Mouse (Mus musculus): Measurements from ENCODE around the gene 4930507D05Rik. TPM values are rescaled to one million over a fixed set of nuclear protein-coding genes. Genes with fewer than 3 reads are reported as not detected.

Gene 4930507D05Rik
- polyA plus RNA-seq, 1 experiment, result not detected

- TF ChIP-seq POLR2A (IDR thresholded peaks at IDR 0.05; ENCODE audit: low read depth, low read length) (no peak), CTCF (IDR thresholded peaks at IDR 0.05; ENCODE audit: extremely low read depth, insufficient read depth, insufficient read length, insufficient replicate concordance) (no peak)
- H3K4me3 ChIP-seq (ENCODE audit: extremely low read depth, insufficient read depth, insufficient read length), result no peak overlapping the region
- no peak overlapping the region for H3K27ac ChIP-seq (ENCODE audit: insufficient read depth, low read length)
- H3K27me3 ChIP-seq (ENCODE audit: control insufficient read depth, insufficient read depth, low read length), result no peaks in the 10 kb centered on the region
- H3K4me1 ChIP-seq (ENCODE audit: control insufficient read depth, insufficient read depth, insufficient read length), result no peaks in the 10 kb centered on the region
- 51% methylated on average over 4 of the region's 4 CpGs for WGBS
- no peak for DNase-seq (ENCODE audit: low read depth in 1 of 2, low spot score in 2 of 2)
- H3K36me3 ChIP-seq (ENCODE audit: control insufficient read depth, insufficient read depth, low read length), result no peaks in the 10 kb centered on the region
Measured at GRCm38 (mm10) chr10:62413606-62413982, 35.7 kb upstream of the 4930507D05Rik start.

- no peaks in the 10 kb centered on the region for H3K27me3 ChIP-seq (ENCODE audit: control insufficient read depth, insufficient read depth, low read length)
- WGBS, result 87% methylated on average over 7 of the region's 7 CpGs
- H3K4me3 ChIP-seq (ENCODE audit: extremely low read depth, insufficient read depth, insufficient read length), result no peak overlapping the region
- H3K4me1 ChIP-seq (ENCODE audit: control insufficient read depth, insufficient read depth, insufficient read length), result no peaks in the 10 kb centered on the region
- TF ChIP-seq POLR2A (IDR thresholded peaks at IDR 0.05; ENCODE audit: low read depth, low read length) (no peak), CTCF (IDR thresholded peaks at IDR 0.05; ENCODE audit: extremely low read depth, insufficient read depth, insufficient read length, insufficient replicate concordance) (no peak)
- no peak for DNase-seq (ENCODE audit: low read depth in 1 of 2, low spot score in 2 of 2)
- H3K27ac ChIP-seq (ENCODE audit: insufficient read depth, low read length), result no peak overlapping the region
- no peaks in the 10 kb centered on the region for H3K36me3 ChIP-seq (ENCODE audit: control insufficient read depth, insufficient read depth, low read length)
Measured at GRCm38 (mm10) chr10:62418831-62419356, 30.4 kb upstream of the 4930507D05Rik start.

GRCm38 (mm10) chr10:62419422-62419821 lies 29.9 kb upstream of the 4930507D05Rik start:
- 89% methylated on average over 5 of the region's 5 CpGs for WGBS
- H3K27ac ChIP-seq (ENCODE audit: insufficient read depth, low read length), result no peak overlapping the region

GRCm38 (mm10) chr10:62420399-62420798 lies 28.9 kb upstream of the 4930507D05Rik start:
- TF ChIP-seq CTCF (IDR thresholded peaks at IDR 0.05; ENCODE audit: extremely low read depth, insufficient read depth, insufficient read length, insufficient replicate concordance), result no peak
- no peak for TF ChIP-seq POLR2A (IDR thresholded peaks at IDR 0.05; ENCODE audit: low read depth, low read length)
- Histone ChIP-seq H3K36me3 (ENCODE audit: control insufficient read depth, insufficient read depth, low read length) (no peaks in the 10 kb centered on the region), H3K4me1 (ENCODE audit: control insufficient read depth, insufficient read depth, insufficient read length) (no peaks in the 10 kb centered on the region), H3K27me3 (ENCODE audit: control insufficient read depth, insufficient read depth, low read length) (no peaks in the 10 kb centered on the region), H3K27ac (ENCODE audit: insufficient read depth, low read length) (no peak overlapping the region), H3K4me3 (ENCODE audit: extremely low read depth, insufficient read depth, insufficient read length) (no peak overlapping the region)
- DNase-seq (ENCODE audit: low read depth in 1 of 2, low spot score in 2 of 2), result no peak
- WGBS, result 63% methylated on average over 6 of the region's 6 CpGs

More at GRCm38 (mm10) chr10:62419422-62419821, 29.9 kb upstream of the 4930507D05Rik start:
- H3K4me1 ChIP-seq (ENCODE audit: control insufficient read depth, insufficient read depth, insufficient read length), result no peaks in the 10 kb centered on the region
- H3K36me3 ChIP-seq (ENCODE audit: control insufficient read depth, insufficient read depth, low read length), result no peaks in the 10 kb centered on the region
- no peaks in the 10 kb centered on the region for H3K27me3 ChIP-seq (ENCODE audit: control insufficient read depth, insufficient read depth, low read length)
- no peak for DNase-seq (ENCODE audit: low read depth in 1 of 2, low spot score in 2 of 2)
- TF ChIP-seq CTCF (IDR thresholded peaks at IDR 0.05; ENCODE audit: extremely low read depth, insufficient read depth, insufficient read length, insufficient replicate concordance) (no peak), POLR2A (IDR thresholded peaks at IDR 0.05; ENCODE audit: low read depth, low read length) (no peak)
- H3K4me3 ChIP-seq (ENCODE audit: extremely low read depth, insufficient read depth, insufficient read length), result no peak overlapping the region

- no peaks in the 10 kb centered on the region for H3K27me3 ChIP-seq (ENCODE audit: control insufficient read depth, insufficient read depth, low read length)
- 87% methylated on average over 3 of the region's 3 CpGs for WGBS
- H3K36me3 ChIP-seq (ENCODE audit: control insufficient read depth, insufficient read depth, low read length), result no peaks in the 10 kb centered on the region
- H3K4me1 ChIP-seq (ENCODE audit: control insufficient read depth, insufficient read depth, insufficient read length), result no peaks in the 10 kb centered on the region
- no peak overlapping the region for H3K4me3 ChIP-seq (ENCODE audit: extremely low read depth, insufficient read depth, insufficient read length)
- no peak overlapping the region for H3K27ac ChIP-seq (ENCODE audit: insufficient read depth, low read length)
- no peak for TF ChIP-seq POLR2A (IDR thresholded peaks at IDR 0.05; ENCODE audit: low read depth, low read length)
- no peak for TF ChIP-seq CTCF (IDR thresholded peaks at IDR 0.05; ENCODE audit: extremely low read depth, insufficient read depth, insufficient read length, insufficient replicate concordance)
- no peak for DNase-seq (ENCODE audit: low read depth in 1 of 2, low spot score in 2 of 2)
Measured at GRCm38 (mm10) chr10:62421127-62421526, 28.2 kb upstream of the 4930507D05Rik start.

- DNase-seq (ENCODE audit: low read depth in 1 of 2, low spot score in 2 of 2), result no peak
- Histone ChIP-seq H3K27me3 (ENCODE audit: control insufficient read depth, insufficient read depth, low read length) (no peaks in the 10 kb centered on the region), H3K4me3 (ENCODE audit: extremely low read depth, insufficient read depth, insufficient read length) (no peak within 1 kb of the TSS), H3K36me3 (ENCODE audit: control insufficient read depth, insufficient read depth, low read length) (no peaks in the 10 kb centered on the region), H3K27ac (ENCODE audit: insufficient read depth, low read length) (no peak within 1 kb of the TSS), H3K4me1 (ENCODE audit: control insufficient read depth, insufficient read depth, insufficient read length) (no peaks in the 10 kb centered on the region)
- TF ChIP-seq CTCF (IDR thresholded peaks at IDR 0.05; ENCODE audit: extremely low read depth, insufficient read depth, insufficient read length, insufficient replicate concordance), result no peak
- no peak for TF ChIP-seq POLR2A (IDR thresholded peaks at IDR 0.05; ENCODE audit: low read depth, low read length)
- 82% methylated on average over 15 of the region's 15 CpGs for WGBS
Measured at GRCm38 (mm10) chr10:62422255-62422654, 27.0 kb upstream of the 4930507D05Rik start, which contains the start of gene Hkdc1. Hkdc1 (minus strand) TSS chr10:62422491.

- H3K27me3 ChIP-seq (ENCODE audit: control insufficient read depth, insufficient read depth, low read length), result no peaks in the 10 kb centered on the region
- 78% methylated on average over 9 of the region's 9 CpGs for WGBS
- no peak for DNase-seq (ENCODE audit: low read depth in 1 of 2, low spot score in 2 of 2)
- H3K4me1 ChIP-seq (ENCODE audit: control insufficient read depth, insufficient read depth, insufficient read length), result no peaks in the 10 kb centered on the region
- H3K27ac ChIP-seq (ENCODE audit: insufficient read depth, low read length), result no peak overlapping the region
- no peak overlapping the region for H3K4me3 ChIP-seq (ENCODE audit: extremely low read depth, insufficient read depth, insufficient read length)
- TF ChIP-seq CTCF (IDR thresholded peaks at IDR 0.05; ENCODE audit: extremely low read depth, insufficient read depth, insufficient read length, insufficient replicate concordance) (no peak), POLR2A (IDR thresholded peaks at IDR 0.05; ENCODE audit: low read depth, low read length) (no peak)
- peaks cover 15% of the 10 kb centered on the region for H3K36me3 ChIP-seq (ENCODE audit: control insufficient read depth, insufficient read depth, low read length)
Measured at GRCm38 (mm10) chr10:62425081-62425871, 24.0 kb upstream of the 4930507D05Rik start.
